Mouse (Mus musculus) intestine, embryonic 16.5 days (tissue): ENCODE data around the gene Tenm3. TPM values are rescaled to one million over a fixed set of nuclear protein-coding genes. Genes with fewer than 3 reads are reported as not detected.

ENCODE experiments used
- ATAC-seq: fragments of 200-750 bp; cut with Nextera tagmentation; 2 replicates; pipeline ENCODE4 v1.8.0; 2017; ENCODE audit warnings: moderate TSS enrichment, moderate library complexity
- H3K27ac ChIP-seq: fragments of 300-500 bp; sonication (generic); 2 replicates; pipeline ENCODE4 v1.5.1; 2014; ENCODE audit warnings: mild to moderate bottlenecking, low read length
- H3K27me3 ChIP-seq: fragments of 300-500 bp; sonication (generic); replicated peaks from 2 replicates; pipeline ENCODE4 v1.6.1; 2014; ENCODE audit warnings: low read length, control low read depth, mixed read lengths; ENCODE audit not compliant: control insufficient read depth, insufficient read depth
- H3K36me3 ChIP-seq: fragments of 300-500 bp; sonication (generic); 2 replicates; pipeline ENCODE4 v1.6.1; 2014; ENCODE audit warnings: low read length, control low read depth; ENCODE audit not compliant: control insufficient read depth, insufficient read depth
- H3K4me1 ChIP-seq: fragments of 300-500 bp; sonication (generic); 2 replicates; pipeline ENCODE4 v1.6.1; 2014; ENCODE audit warnings: low read length, control low read depth, mixed read lengths; ENCODE audit not compliant: control insufficient read depth, insufficient read depth
- H3K4me2 ChIP-seq: fragments of 300-500 bp; sonication (generic); 2 replicates; pipeline ENCODE4 v1.6.1; 2014; ENCODE audit warnings: low read depth, low read length, control low read depth
- H3K4me3 ChIP-seq: fragments of 300-500 bp; sonication (generic); 2 replicates; pipeline ENCODE4 v1.5.1; 2014; ENCODE audit warnings: mild to moderate bottlenecking, low read length
- H3K9ac ChIP-seq: fragments of 300-500 bp; sonication (generic); 2 replicates; pipeline ENCODE4 v1.6.1; 2014; ENCODE audit warnings: low read depth, low read length
- H3K9me3 ChIP-seq: fragments of 300-500 bp; sonication (generic); 2 replicates; pipeline ENCODE4 v1.6.1; 2016; ENCODE audit warnings: low read length, control low read depth; ENCODE audit not compliant: control insufficient read depth
- WGBS: fragments of 180-500 bp; shearing (Covaris S2); extraction: QIAGEN DNeasy Blood & Tissue Kit; methylation state at CpG from one replicate; pipeline ENCODE4 v1.1.7; 2014; 5-methylcytosine and 5-hydroxymethylcytosine counted together
- polyA plus RNA-seq: library from polyadenylated mRNA; unstranded; fragments of >200 nt; fragmentation: Nextera tagmentation; extraction: Ambion mirVana; gene quantifications from 2 replicates; pipeline ENCODE4 v1.2.1, GENCODE M21; 2015

The Tenm3 gene
- polyA plus RNA-seq, 1 experiment from 2014 or later = 11.3 TPM

DNA sequence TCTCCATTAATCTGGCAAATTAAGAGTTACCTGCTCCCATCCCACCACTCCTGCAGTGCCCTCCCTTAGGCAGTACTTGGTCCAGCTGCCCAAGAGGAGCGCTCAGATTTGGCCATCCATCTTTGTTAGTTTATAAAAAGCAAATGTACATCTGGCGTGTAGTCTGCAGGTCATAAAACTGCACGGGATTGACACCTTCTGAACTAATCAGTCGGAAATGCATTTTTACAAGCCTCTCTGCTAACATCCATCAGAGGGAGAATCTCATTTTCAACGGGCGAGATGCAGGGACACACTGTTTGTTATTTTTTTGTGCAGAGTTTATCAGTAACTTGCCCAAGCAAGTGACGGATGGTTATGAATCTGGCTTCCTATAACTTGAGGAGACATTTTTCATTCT lies 539.5 kb downstream of the Tenm3 start:
- Histone ChIP-seq H3K4me2 (no peak overlapping the region), H3K36me3 (0 out of 2 replicates have a peak, but pooled peaks cover 4% of the 10 kb centered on the region), H3K9me3 (no peaks in the 10 kb centered on the region), H3K9ac (no peak overlapping the region), H3K4me1 (no peaks in the 10 kb centered on the region), H3K27me3 (no peaks in the 10 kb centered on the region), H3K27ac (no peak overlapping the region), H3K4me3 (no peak overlapping the region)
- ATAC-seq = no peak
- 60% methylated on average over 7 of the region's 7 CpGs for WGBS

GRCm38 (mm10) chr8:48300613-48301037 lies 543.1 kb downstream of the Tenm3 start:
- no peak overlapping the region for H3K4me3 ChIP-seq
- ATAC-seq = no peak
- H3K9me3 ChIP-seq = no peaks in the 10 kb centered on the region
- H3K27me3 ChIP-seq = no peaks in the 10 kb centered on the region
- no peak overlapping the region for H3K9ac ChIP-seq
- no peak overlapping the region for H3K4me2 ChIP-seq
- no peaks in the 10 kb centered on the region for H3K36me3 ChIP-seq
- 68% methylated on average over 12 of the region's 12 CpGs for WGBS
- no peak overlapping the region for H3K27ac ChIP-seq
- no peaks in the 10 kb centered on the region for H3K4me1 ChIP-seq

DNA sequence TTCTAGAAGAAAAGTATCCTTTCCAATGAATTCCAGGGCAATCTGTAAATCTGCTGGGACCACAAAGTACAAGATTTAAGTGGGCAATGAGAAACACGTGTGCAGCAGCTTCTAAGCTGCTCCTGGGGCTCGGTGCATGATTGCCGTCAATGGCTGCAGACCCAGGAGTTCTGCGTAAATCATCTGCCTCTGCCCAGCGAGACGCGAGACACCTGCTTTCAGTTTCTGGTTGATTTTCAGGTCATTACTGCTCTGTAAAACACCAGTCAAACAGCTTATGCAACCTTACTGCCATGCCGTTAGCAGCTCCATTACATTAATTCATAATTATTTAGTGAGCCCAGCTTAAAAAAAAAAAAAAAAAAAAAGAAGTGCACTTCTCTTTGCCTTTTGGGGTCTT lies 543.7 kb downstream of the Tenm3 start:
- WGBS = 47% methylated on average over 8 of the region's 8 CpGs
- no peak for ATAC-seq
- no peaks in the 10 kb centered on the region for H3K4me1 ChIP-seq

DNA sequence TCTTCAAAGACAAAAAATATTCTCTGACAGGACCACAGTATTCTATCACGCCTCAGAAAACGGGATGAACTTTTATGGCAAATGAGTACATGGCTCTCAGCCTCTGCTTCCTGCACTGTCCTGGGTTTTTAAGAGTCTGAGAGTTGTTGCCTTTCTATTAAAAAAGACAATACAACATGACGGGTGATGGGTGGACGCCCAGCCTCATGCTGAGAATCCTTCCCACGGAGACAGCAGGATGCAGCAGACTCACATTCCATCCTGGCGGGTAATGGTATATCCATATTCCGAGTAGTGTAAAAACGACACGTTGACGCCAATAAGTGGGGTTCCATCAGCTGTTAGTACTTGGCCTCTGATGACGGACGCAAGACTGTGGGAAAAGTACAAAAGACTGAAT lies 544.4 kb downstream of the Tenm3 start:
- Histone ChIP-seq H3K27ac (no peak overlapping the region), H3K4me2 (no peak overlapping the region), H3K9ac (no peak overlapping the region), H3K27me3 (no peaks in the 10 kb centered on the region), H3K36me3 (no peaks in the 10 kb centered on the region), H3K4me3 (no peak overlapping the region), H3K9me3 (no peaks in the 10 kb centered on the region), H3K4me1 (no peaks in the 10 kb centered on the region)
- WGBS = 79% methylated on average over 12 of the region's 12 CpGs
- no peak for ATAC-seq

More for the DNA sequence above, 543.7 kb downstream of the Tenm3 start:
- Histone ChIP-seq H3K9me3 (no peaks in the 10 kb centered on the region), H3K36me3 (no peaks in the 10 kb centered on the region), H3K4me2 (no peak overlapping the region), H3K4me3 (no peak overlapping the region), H3K27ac (no peak overlapping the region), H3K9ac (no peak overlapping the region), H3K27me3 (no peaks in the 10 kb centered on the region)

DNA sequence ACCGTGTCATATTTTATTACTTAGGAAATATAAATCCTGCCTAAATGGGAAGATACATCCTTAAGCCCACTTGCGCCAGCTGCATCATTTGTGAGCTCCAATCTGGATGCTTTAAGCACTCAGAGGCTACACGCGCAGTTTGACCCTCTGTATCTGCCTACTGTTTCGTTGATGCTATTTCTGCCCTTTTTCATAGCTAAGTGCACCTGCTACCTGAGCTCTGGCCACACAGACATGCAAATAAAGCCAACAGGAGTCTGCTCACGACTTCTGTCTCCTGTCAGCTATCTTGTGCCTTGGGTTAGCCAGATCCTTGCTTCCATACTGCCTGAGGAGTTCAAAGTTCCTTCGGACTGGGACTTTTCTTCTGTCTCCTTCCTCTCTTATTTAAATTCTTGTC lies 547.4 kb downstream of the Tenm3 start:
- Histone ChIP-seq H3K36me3 (peaks cover 7% of the 10 kb centered on the region), H3K9me3 (no peaks in the 10 kb centered on the region), H3K4me3 (no peak overlapping the region), H3K27ac (no peak overlapping the region), H3K9ac (no peak overlapping the region), H3K4me1 (no peaks in the 10 kb centered on the region), H3K4me2 (no peak overlapping the region), H3K27me3 (no peaks in the 10 kb centered on the region)
- ATAC-seq = no peak
- WGBS = 92% methylated on average over 7 of the region's 7 CpGs

DNA sequence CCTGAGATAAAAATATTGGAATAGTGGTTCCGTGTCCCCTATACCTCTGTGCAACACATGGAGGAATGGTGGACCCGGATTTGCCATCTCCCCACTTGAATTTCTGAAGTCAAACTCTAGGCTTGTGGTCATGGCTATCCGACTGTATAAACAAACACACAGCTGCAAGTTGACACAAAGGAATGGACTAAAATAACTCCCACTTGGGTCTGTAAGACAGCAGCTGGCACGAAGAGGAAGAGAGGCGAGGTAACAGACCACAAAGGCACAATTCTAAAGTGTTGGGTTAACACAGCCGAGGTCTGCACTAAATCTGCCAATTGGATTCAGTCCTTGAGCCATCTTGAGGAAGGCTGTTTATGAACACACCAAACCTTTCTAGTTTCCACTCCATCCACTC lies 548.2 kb downstream of the Tenm3 start:
- no peak overlapping the region for H3K9ac ChIP-seq
- WGBS = 82% methylated on average over 6 of the region's 6 CpGs

GRCm38 (mm10) chr8:48293797-48294196 lies 550.0 kb downstream of the Tenm3 start:
- no peaks in the 10 kb centered on the region for H3K27me3 ChIP-seq
- no peak overlapping the region for H3K27ac ChIP-seq
- no peak for ATAC-seq
- 98% methylated on average over 3 of the region's 3 CpGs for WGBS
- H3K36me3 ChIP-seq = peaks cover 7% of the 10 kb centered on the region
- H3K9me3 ChIP-seq = no peaks in the 10 kb centered on the region
- H3K4me2 ChIP-seq = no peak overlapping the region
- no peaks in the 10 kb centered on the region for H3K4me1 ChIP-seq
- H3K4me3 ChIP-seq = no peak overlapping the region
- no peak overlapping the region for H3K9ac ChIP-seq

More for the DNA sequence above, 548.2 kb downstream of the Tenm3 start:
- no peak overlapping the region for H3K4me3 ChIP-seq
- H3K36me3 ChIP-seq = peaks cover 7% of the 10 kb centered on the region
- H3K27ac ChIP-seq = no peak overlapping the region
- H3K4me2 ChIP-seq = no peak overlapping the region
- ATAC-seq = no peak
- H3K9me3 ChIP-seq = no peaks in the 10 kb centered on the region
- H3K4me1 ChIP-seq = no peaks in the 10 kb centered on the region
- H3K27me3 ChIP-seq = no peaks in the 10 kb centered on the region

GRCm38 (mm10) chr8:48285432-48285831 lies 558.3 kb downstream of the Tenm3 start:
- Histone ChIP-seq H3K4me1 (no peaks in the 10 kb centered on the region), H3K9me3 (no peaks in the 10 kb centered on the region), H3K27me3 (no peaks in the 10 kb centered on the region), H3K36me3 (no peaks in the 10 kb centered on the region), H3K4me3 (no peak overlapping the region), H3K27ac (no peak overlapping the region), H3K9ac (no peak overlapping the region), H3K4me2 (no peak overlapping the region)
- ATAC-seq = no peak
- 87% methylated on average over 10 of the region's 10 CpGs for whole genome bisulfite sequencing

DNA sequence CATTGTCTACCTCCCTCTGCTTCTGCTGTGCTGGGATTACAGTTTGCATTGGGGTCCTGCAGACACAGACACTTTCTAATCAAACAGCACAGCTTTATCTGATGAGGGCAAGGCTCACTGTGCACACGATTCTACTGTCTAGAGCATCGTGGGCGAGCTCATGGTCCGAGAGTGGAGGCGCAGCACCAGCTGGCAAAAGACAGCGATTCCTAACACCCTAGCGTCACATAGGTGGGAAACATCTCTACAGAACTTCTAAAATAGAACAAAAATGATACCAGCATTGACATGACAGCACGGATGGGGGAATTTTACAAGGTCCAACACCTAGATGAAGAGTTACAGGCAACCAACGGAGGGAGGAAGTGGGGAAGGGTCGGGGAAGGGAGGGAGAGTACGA lies 561.9 kb downstream of the Tenm3 start:
- H3K4me1 ChIP-seq = no peaks in the 10 kb centered on the region
- no peaks in the 10 kb centered on the region for H3K27me3 ChIP-seq
- WGBS = 89% methylated on average over 11 of the region's 11 CpGs
- H3K9ac ChIP-seq = no peak overlapping the region
- ATAC-seq = no peak
- H3K36me3 ChIP-seq = no peaks in the 10 kb centered on the region
- no peak overlapping the region for H3K27ac ChIP-seq
- H3K4me3 ChIP-seq = no peak overlapping the region
- no peak overlapping the region for H3K4me2 ChIP-seq
- no peaks in the 10 kb centered on the region for H3K9me3 ChIP-seq

GRCm38 (mm10) chr8:48279360-48279759 lies 564.4 kb downstream of the Tenm3 start:
- WGBS = 86% methylated on average over 2 of the region's 2 CpGs
- peaks cover 14% of the 10 kb centered on the region for H3K36me3 ChIP-seq
- H3K27me3 ChIP-seq = no peaks in the 10 kb centered on the region
- H3K4me1 ChIP-seq = no peaks in the 10 kb centered on the region
- H3K9me3 ChIP-seq = 0 out of 2 replicates have a peak, but pooled peaks cover 4% of the 10 kb centered on the region
- H3K4me2 ChIP-seq = no peak overlapping the region
- ATAC-seq = no peak
- no peak overlapping the region for H3K4me3 ChIP-seq
- H3K9ac ChIP-seq = no peak overlapping the region
- H3K27ac ChIP-seq = no peak overlapping the region
